Mouse (Mus musculus): ENCODE data around the gene Mast4.

DNA sequence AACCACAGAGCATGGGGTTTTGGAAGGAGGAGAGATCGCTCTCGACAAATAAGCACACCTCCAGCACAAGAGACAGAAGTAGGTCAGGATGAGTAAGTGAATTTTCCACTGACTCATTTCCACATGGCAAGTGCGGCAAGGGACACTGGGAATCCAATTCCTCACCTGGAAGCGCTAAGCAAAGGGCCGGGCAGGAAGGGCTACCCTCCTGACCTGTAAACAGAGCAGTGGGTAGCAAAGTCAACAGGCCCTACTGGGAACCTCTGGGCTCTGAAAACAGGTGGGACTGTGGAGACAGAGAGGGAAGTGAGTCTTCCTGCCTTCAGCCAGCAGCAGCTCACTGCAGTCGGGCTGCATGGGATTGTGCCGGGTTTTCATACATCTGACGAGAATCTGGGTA, 457.1 kb downstream of the Mast4 start:
- no peak for TF ChIP-seq CTCF (IDR thresholded peaks at IDR 0.05; ENCODE audit: extremely low read depth, insufficient read depth, insufficient read length, insufficient replicate concordance)
- no peak for TF ChIP-seq POLR2A (IDR thresholded peaks at IDR 0.05; ENCODE audit: low read depth, low read length)

All from spleen, adult 2 months (tissue).